Mouse (Mus musculus) T-cell, adult 2 months (primary cell): ENCODE results near the gene Sult1b1.
"Not testable (repeated sequence)": the region's sequence is repeated elsewhere in the genome, so short reads cannot be mapped to it uniquely, and the experiment has no call there.

ENCODE experiments used
- DNase-seq: peaks from one replicate; pipeline ENCODE4 v3.0.0; 2022; ENCODE audit warnings: low spot score

Sult1b1 gene

GRCm38 (mm10) chr5:87538111-87538510, at the start of gene Sult1b1:
TSS of gene Sult1b1 (minus strand) at chr5:87538195.
- DNase-seq = no peak

- no peak for DNase-seq
Observed at GRCm38 (mm10) chr5:87580389-87580788, 42.4 kb upstream of the Sult1b1 start.

GRCm38 (mm10) chr5:87574174-87574573, 36.2 kb upstream of the Sult1b1 start:
- no peak for DNase-seq

- DNase-seq = no peak
Observed at GRCm38 (mm10) chr5:87573490-87573889, 35.5 kb upstream of the Sult1b1 start.

- DNase-seq = no peak
Observed at GRCm38 (mm10) chr5:87572781-87573180, 34.8 kb upstream of the Sult1b1 start.

GRCm38 (mm10) chr5:87568845-87569244, 30.9 kb upstream of the Sult1b1 start, which contains the start of gene Sult1d1:
TSS of gene Sult1d1 (minus strand) at chr5:87569027.
- DNase-seq = no peak

- DNase-seq = no peak
Observed at GRCm38 (mm10) chr5:87567306-87567705, 29.3 kb upstream of the Sult1b1 start.

GRCm38 (mm10) chr5:87562966-87563365, 25.0 kb upstream of the Sult1b1 start:
- no peak for DNase-seq

- DNase-seq = no peak
Observed at GRCm38 (mm10) chr5:87562526-87562925, 24.5 kb upstream of the Sult1b1 start.

GRCm38 (mm10) chr5:87560145-87560544, 22.1 kb upstream of the Sult1b1 start:
- no peak for DNase-seq

GRCm38 (mm10) chr5:87550935-87551334, 12.9 kb upstream of the Sult1b1 start:
- DNase-seq = no peak

- no peak for DNase-seq
Observed at GRCm38 (mm10) chr5:87535994-87536644, 1.9 kb downstream of the Sult1b1 start.

- no peak for DNase-seq
Observed at GRCm38 (mm10) chr5:87532288-87532687, 5.7 kb downstream of the Sult1b1 start.

- not testable (repeated sequence) for DNase-seq
Observed at GRCm38 (mm10) chr5:87523561-87523960, 14.4 kb downstream of the Sult1b1 start.

- no peak for DNase-seq
Observed at GRCm38 (mm10) chr5:87505776-87506458, 32.1 kb downstream of the Sult1b1 start.

GRCm38 (mm10) chr5:87502687-87503086, 35.3 kb downstream of the Sult1b1 start:
- no peak for DNase-seq

GRCm38 (mm10) chr5:87499341-87499740, 38.7 kb downstream of the Sult1b1 start:
- no peak for DNase-seq

- DNase-seq = no peak
Observed at GRCm38 (mm10) chr5:87498936-87499335, 39.1 kb downstream of the Sult1b1 start.

- no peak for DNase-seq
Observed at GRCm38 (mm10) chr5:87490771-87491170, 47.2 kb downstream of the Sult1b1 start, which contains the start of gene Ugt2a1. TSS of gene Ugt2a1 (minus strand) at chr5:87490871.

- not testable (repeated sequence) for DNase-seq
Observed at GRCm38 (mm10) chr5:87486706-87487105, 51.3 kb downstream of the Sult1b1 start, which contains the start of gene Gm43638. TSS of gene Gm43638 (minus strand) at chr5:87486806.

GRCm38 (mm10) chr5:87482160-87482559, 55.8 kb downstream of the Sult1b1 start, which contains the start of gene Ugt2a2:
TSS of gene Ugt2a2 (minus strand) at chr5:87482260.
- DNase-seq = no peak
